Mouse (Mus musculus) liver, postnatal 0 days (tissue): ENCODE results near the gene Gm49373.

Experiments
- CTCF ChIP-seq: sonication (generic); IDR thresholded peaks from 2 replicates; pipeline ENCODE4 v1.5.1; 2016; ENCODE audit warnings: antibody characterized with exemption, low read depth
- EP300 ChIP-seq: IDR thresholded peaks from 2 replicates; pipeline ENCODE4 v1.6.1; 2016; ENCODE audit warnings: antibody characterized with exemption, low read depth, mild to moderate bottlenecking

DNA sequence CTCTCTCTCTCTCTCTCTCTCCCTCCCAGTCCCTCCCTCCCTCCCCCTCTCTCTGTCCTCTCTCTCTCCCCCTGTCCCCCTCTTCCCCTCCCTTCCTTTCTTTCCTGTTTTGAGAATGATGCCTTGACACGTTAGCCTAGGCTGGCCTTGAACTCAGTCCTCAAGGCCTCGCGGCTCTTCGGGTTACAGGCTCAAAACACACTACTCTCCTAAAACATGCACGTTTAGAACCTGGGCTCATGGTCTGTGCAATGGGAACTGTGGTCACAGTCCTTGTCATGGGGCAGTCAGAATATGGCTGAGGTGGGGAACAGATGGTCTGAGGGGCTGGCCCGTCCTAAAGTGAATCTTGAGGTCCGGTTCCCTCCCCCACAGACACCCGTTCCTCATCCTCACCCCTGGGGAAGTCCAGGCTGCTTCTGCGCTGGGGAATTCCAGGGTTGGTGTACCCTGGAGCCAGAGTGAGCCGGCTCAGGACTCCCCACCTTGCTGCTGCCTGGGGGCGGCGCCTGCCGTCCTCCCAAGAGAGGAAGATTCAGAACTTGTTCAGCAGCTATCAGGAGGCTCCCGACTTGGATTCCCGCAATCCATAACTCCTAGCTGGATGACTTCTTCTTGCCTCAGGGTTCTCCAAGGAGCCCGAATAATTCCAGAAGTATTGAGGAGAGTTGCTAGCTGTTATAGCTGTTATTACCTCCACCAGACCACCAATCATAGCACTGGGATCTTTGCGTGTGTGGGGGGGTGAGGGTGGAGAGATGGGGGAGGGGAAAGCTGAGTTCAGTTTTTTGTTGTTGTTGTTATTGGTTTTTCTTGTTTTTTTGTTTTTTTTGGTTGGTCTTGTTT, 56.3 kb downstream of the Gm49373 start:
- TF ChIP-seq CTCF (no peak), EP300 (no peak)
